Mouse (Mus musculus) C2C12 (cell line): ENCODE data around the gene Mitd1.

Source experiments
- CEBPB ChIP-seq: IDR thresholded peaks from one replicate; pipeline ENCODE4 v1.6.1; 2011; ENCODE audit warnings: low read depth, mild to moderate bottlenecking, control low read depth, moderate library complexity
- CTCF ChIP-seq: IDR thresholded peaks from one replicate; pipeline ENCODE4 v1.5.1; 2011; ENCODE audit not compliant: control insufficient read depth, insufficient read depth, insufficient read length
- MAX ChIP-seq: IDR thresholded peaks from one replicate; pipeline ENCODE4 v1.6.1; 2011; ENCODE audit warnings: mild to moderate bottlenecking, control low read depth
- USF1 ChIP-seq: IDR thresholded peaks from one replicate; pipeline ENCODE4 v1.6.1; 2011; ENCODE audit warnings: low read depth, mild to moderate bottlenecking, control low read depth, moderate library complexity

GRCm38 (mm10) chr1:37894606-37895005 is 4.4 kb upstream of the Mitd1 start:
- TF ChIP-seq CTCF (no peak), MAX (no peak), CEBPB (no peak), USF1 (no peak)
